Comparison of ENCODE assay signal across 8 mouse cellular contexts in genomic region chr7:73607450-73608005, GRCm38 (mm10).
A peak's percentile ranks its signal among the peaks of the same experiment; 100 is the strongest.
DNase-seq lines count a peak whose midpoint lies in the region; ATAC-seq and TF ChIP-seq lines count a peak whose summit lies in the region.

No protein-coding gene starts in this region.

- H3K27ac ChIP-seq in kidney, embryonic 16.5 days (ENCODE audit: low read length): peak overlapping the region; percentile 98
- H3K27ac ChIP-seq in bone marrow, adult 2 months (ENCODE audit: control insufficient read depth, insufficient read depth, low read depth, low read length, poor library complexity): peak overlapping the region; percentile 59
- peak overlapping the region; percentile 93 for H3K27ac ChIP-seq in forebrain, embryonic 15.5 days (replicated peaks)
- peak overlapping the region; percentile 87 for H3K27ac ChIP-seq in liver, embryonic 14.5 days

- H3K4me2 ChIP-seq in kidney, embryonic 16.5 days (replicated peaks; ENCODE audit: low read depth, low read length): peak overlapping the region; percentile 65
- peak overlapping the region; percentile 49 for H3K4me2 ChIP-seq in forebrain, embryonic 15.5 days (replicated peaks)
- H3K4me2 ChIP-seq in liver, embryonic 14.5 days (ENCODE audit: low read depth): peak overlapping the region; percentile 96

- H3K9ac ChIP-seq in kidney, embryonic 16.5 days (replicated peaks; ENCODE audit: low read length): peak overlapping the region; percentile 72
- H3K9ac ChIP-seq in forebrain, embryonic 15.5 days (replicated peaks): peak overlapping the region; percentile 48
- H3K9ac ChIP-seq in liver, embryonic 14.5 days (replicated peaks): peak overlapping the region; percentile 73

- peak overlapping the region; percentile 48 for H3K4me3 ChIP-seq in kidney, embryonic 16.5 days (ENCODE audit: low read length)
- H3K4me3 ChIP-seq in bone marrow, adult 2 months (replicated peaks; ENCODE audit: control insufficient read depth, low read depth, low read length): peak overlapping the region; percentile 59
- peak overlapping the region; percentile 39 for H3K4me3 ChIP-seq in forebrain, embryonic 15.5 days
- H3K4me3 ChIP-seq in liver, embryonic 14.5 days (ENCODE audit: insufficient read depth in 1 of 2, low read depth in 2 of 2, low read length in 2 of 2): peak overlapping the region; percentile 55 to 59

- WGBS in kidney, embryonic 16.5 days: 9% methylated on average over 11 of the region's 11 CpGs
- WGBS in bone marrow, adult 2 months: 4% methylated on average over 11 of the region's 11 CpGs
- 5% methylated on average over 11 of the region's 11 CpGs for WGBS in forebrain, embryonic 15.5 days
- WGBS in liver, embryonic 14.5 days (ENCODE audit: insufficient replicate concordance): 6% methylated on average over 11 of the region's 11 CpGs

- TF ChIP-seq EP300 in liver, embryonic 14.5 days (IDR thresholded peaks at IDR 0.05; ENCODE audit: low read depth): peak; percentile 19; the same call in 1 of the 2 replicates

- no peaks in the 10 kb centered on the region for H3K36me3 ChIP-seq in kidney, embryonic 16.5 days (ENCODE audit: insufficient read depth, low read length)
- no peaks in the 10 kb centered on the region for H3K36me3 ChIP-seq in forebrain, embryonic 15.5 days
- H3K36me3 ChIP-seq in liver, embryonic 14.5 days (replicated peaks; ENCODE audit: control insufficient read depth, insufficient read depth, low read depth): no peaks in the 10 kb centered on the region

- no peak for TF ChIP-seq POLR2A in bone marrow, adult 2 months (IDR thresholded peaks at IDR 0.05; ENCODE audit: borderline replicate concordance, control insufficient read depth, low read depth, low read length)

- no peak for TF ChIP-seq CTCF in bone marrow, adult 2 months (IDR thresholded peaks at IDR 0.05; ENCODE audit: control insufficient read depth, insufficient read depth, low read length)
- TF ChIP-seq CTCF in liver, embryonic 14.5 days (IDR thresholded peaks at IDR 0.05; ENCODE audit: low read depth): no peak

- no peaks in the 10 kb centered on the region for H3K27me3 ChIP-seq in kidney, embryonic 16.5 days (ENCODE audit: insufficient read depth, low read length)
- H3K27me3 ChIP-seq in forebrain, embryonic 15.5 days: no peaks in the 10 kb centered on the region
- H3K27me3 ChIP-seq in liver, embryonic 14.5 days (ENCODE audit: control insufficient read depth, insufficient read depth, low read length): no peaks in the 10 kb centered on the region

- no peaks in the 10 kb centered on the region for H3K9me3 ChIP-seq in kidney, embryonic 16.5 days (ENCODE audit: low read length)
- H3K9me3 ChIP-seq in forebrain, embryonic 15.5 days: no peaks in the 10 kb centered on the region
- H3K9me3 ChIP-seq in liver, embryonic 14.5 days (ENCODE audit: control insufficient read depth, low read length): no peaks in the 10 kb centered on the region

- peaks cover 21% of the 10 kb centered on the region; the same call in 1 of the 2 replicates for H3K4me1 ChIP-seq in kidney, embryonic 16.5 days (ENCODE audit: insufficient read depth, low read length)
- peaks cover 2% of the 10 kb centered on the region; the same call in 1 of the 2 replicates for H3K4me1 ChIP-seq in bone marrow, adult 2 months (ENCODE audit: control insufficient read depth, insufficient read depth, low read length)
- H3K4me1 ChIP-seq in forebrain, embryonic 15.5 days: peaks cover 20% of the 10 kb centered on the region
- peaks cover 15 to 20% of the 10 kb centered on the region in 2 experiments for H3K4me1 ChIP-seq in liver, embryonic 14.5 days (replicated peaks; ENCODE audit: control insufficient read depth in 2 of 2, insufficient read depth in 2 of 2, low read length in 1 of 2)

- no peak for ATAC-seq in kidney, embryonic 16.5 days (ENCODE audit: low FRiP score, low TSS enrichment)
- no peak for ATAC-seq in forebrain, embryonic 15.5 days (replicated peaks)
- ATAC-seq in liver, embryonic 14.5 days (ENCODE audit: insufficient read depth): no peak
- ATAC-seq in monocyte, adult 5-6 weeks (replicated peaks; ENCODE audit: insufficient number of reproducible peaks, low FRiP score, low TSS enrichment, poor library complexity, severe bottlenecking): no peak

- no peak for DNase-seq in kidney, adult 9 months
- no peak for DNase-seq in liver, embryonic 14.5 days (ENCODE audit: low read depth in 3 of 3, low spot score in 3 of 3)
- peak; percentile 58 for DNase-seq in thymus, postnatal 25 days
- no peak for DNase-seq in natural killer cell, adult 2 months (ENCODE audit: low spot score in 2 of 2)
